Mouse (Mus musculus) forebrain, embryonic 15.5 days (tissue): ENCODE measurements around the gene Nmnat3. TPM values are rescaled to one million over a fixed set of nuclear protein-coding genes. Genes with fewer than 3 reads are reported as not detected.

Experiments used
- ATAC-seq: fragments of 200-750 bp; cut with Nextera tagmentation; replicated peaks from 2 replicates; pipeline ENCODE4 v1.8.0; 2017; ENCODE audit warnings: mild to moderate bottlenecking, moderate TSS enrichment, moderate library complexity
- H3K27ac ChIP-seq: fragments of 300-500 bp; sonication (generic); replicated peaks from 2 replicates; pipeline ENCODE4 v1.5.1; 2015; ENCODE audit warnings: mild to moderate bottlenecking, inconsistent platforms
- H3K27me3 ChIP-seq: fragments of 300-500 bp; sonication (generic); 2 replicates; pipeline ENCODE4 v1.6.1; 2015; ENCODE audit warnings: inconsistent platforms
- H3K36me3 ChIP-seq: fragments of 300-500 bp; sonication (generic); 2 replicates; pipeline ENCODE4 v1.6.1; 2015; ENCODE audit warnings: mild to moderate bottlenecking, inconsistent platforms
- H3K4me1 ChIP-seq: fragments of 300-500 bp; sonication (generic); 2 replicates; pipeline ENCODE4 v1.6.1; 2015; ENCODE audit warnings: inconsistent platforms
- H3K4me2 ChIP-seq: fragments of 300-500 bp; sonication (generic); replicated peaks from 2 replicates; pipeline ENCODE4 v1.6.1; 2015; ENCODE audit warnings: mild to moderate bottlenecking, inconsistent platforms
- H3K4me3 ChIP-seq: fragments of 300-500 bp; sonication (generic); 2 replicates; pipeline ENCODE4 v1.5.1; 2015; ENCODE audit warnings: mild to moderate bottlenecking, inconsistent platforms
- H3K9ac ChIP-seq: fragments of 300-500 bp; sonication (generic); replicated peaks from 2 replicates; pipeline ENCODE4 v1.6.1; 2015; ENCODE audit warnings: mild to moderate bottlenecking, inconsistent platforms
- H3K9me3 ChIP-seq: fragments of 300-500 bp; sonication (generic); 2 replicates; pipeline ENCODE4 v1.6.1; 2016; ENCODE audit warnings: inconsistent platforms
- WGBS: fragments of 180-500 bp; shearing (Covaris S2); methylation state at CpG from one replicate; pipeline ENCODE4 v1.1.7; 2015; ENCODE audit warnings: mixed read lengths; 5-methylcytosine and 5-hydroxymethylcytosine counted together
- polyA plus RNA-seq: library from polyadenylated mRNA; unstranded; fragments of >200 nt; fragmentation: Nextera tagmentation; extraction: Ambion mirVana; gene quantifications from 2 replicates; pipeline ENCODE4 v1.2.1, GENCODE M21; 2015

Gene Nmnat3
- polyA plus RNA-seq, 1 experiment from 2014 or later, result 2.5 TPM

DNA sequence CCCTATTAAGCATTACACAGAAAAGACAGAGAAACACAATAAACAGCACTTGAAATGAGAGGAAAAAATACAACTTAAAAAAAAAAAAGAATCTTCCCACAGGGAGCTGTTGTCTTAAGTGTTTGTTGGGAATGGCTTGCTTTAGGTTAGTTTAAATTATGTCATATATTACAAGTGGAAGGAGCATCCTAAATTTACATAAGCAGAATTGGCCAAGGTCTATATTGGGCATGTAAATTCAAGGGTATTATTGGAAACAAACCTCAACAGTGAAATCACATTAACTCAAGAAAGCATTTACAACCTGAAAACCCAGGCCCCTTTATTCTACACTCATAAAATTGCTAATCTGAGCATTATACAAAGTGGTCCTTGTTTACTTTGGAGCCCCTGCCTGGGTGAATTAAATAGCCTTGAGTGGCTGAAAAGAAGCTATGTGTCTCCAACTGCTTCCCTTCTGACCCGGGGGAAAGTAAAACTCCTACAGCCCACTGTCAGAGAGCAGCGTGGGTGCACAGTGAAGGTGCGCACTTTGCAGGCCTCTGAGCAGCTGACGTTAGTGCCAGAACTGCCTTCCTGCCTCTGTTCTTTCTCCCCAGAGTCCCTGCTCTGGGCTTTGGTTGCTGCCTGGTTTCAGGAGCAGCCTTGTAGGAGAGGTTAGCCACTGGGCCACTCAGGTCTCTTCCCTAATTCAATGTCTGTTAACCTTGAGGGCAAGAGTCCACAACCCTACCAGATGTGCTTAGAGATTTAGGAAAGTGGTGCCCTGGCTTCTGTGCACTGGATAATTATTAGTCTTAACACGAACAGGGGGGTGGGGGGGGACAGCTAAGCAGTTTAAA lies 88.3 kb downstream of the Nmnat3 start:
- Histone ChIP-seq H3K27ac (no peak overlapping the region), H3K4me1 (peaks cover 8% of the 10 kb centered on the region), H3K9ac (no peak overlapping the region), H3K36me3 (no peaks in the 10 kb centered on the region), H3K27me3 (no peaks in the 10 kb centered on the region), H3K4me3 (no peak overlapping the region), H3K4me2 (no peak overlapping the region), H3K9me3 (no peaks in the 10 kb centered on the region)
- WGBS, result 28% methylated on average over 5 of the region's 5 CpGs
- no peak for ATAC-seq

- no peak for ATAC-seq
- no peak overlapping the region for H3K4me2 ChIP-seq
- WGBS, result 69% methylated on average over 4 of the region's 4 CpGs
- no peaks in the 10 kb centered on the region for H3K27me3 ChIP-seq
- H3K4me1 ChIP-seq, result peaks cover 8% of the 10 kb centered on the region
- H3K27ac ChIP-seq, result no peak overlapping the region
- H3K36me3 ChIP-seq, result no peaks in the 10 kb centered on the region
- H3K4me3 ChIP-seq, result no peak overlapping the region
- no peak overlapping the region for H3K9ac ChIP-seq
- no peaks in the 10 kb centered on the region for H3K9me3 ChIP-seq
These were observed 92.5 kb downstream of the Nmnat3 start for GRCm38 (mm10) chr9:98379736-98380135.

- no peaks in the 10 kb centered on the region for H3K27me3 ChIP-seq
- H3K27ac ChIP-seq, result no peak overlapping the region
- no peak overlapping the region for H3K4me3 ChIP-seq
- H3K4me1 ChIP-seq, result peaks cover 2% of the 10 kb centered on the region; the same call in 1 of the 2 replicates
- 95% methylated on average over 9 of the region's 9 CpGs for WGBS
- H3K9me3 ChIP-seq, result no peaks in the 10 kb centered on the region
- no peaks in the 10 kb centered on the region for H3K36me3 ChIP-seq
- no peak overlapping the region for H3K9ac ChIP-seq
- no peak overlapping the region for H3K4me2 ChIP-seq
- ATAC-seq, result no peak
These were observed 93.4 kb downstream of the Nmnat3 start for GRCm38 (mm10) chr9:98380593-98380992.

- no peaks in the 10 kb centered on the region for H3K4me1 ChIP-seq
- no peak overlapping the region for H3K4me3 ChIP-seq
- ATAC-seq, result no peak
- no peaks in the 10 kb centered on the region for H3K36me3 ChIP-seq
- H3K9me3 ChIP-seq, result no peaks in the 10 kb centered on the region
- no peak overlapping the region for H3K4me2 ChIP-seq
- 74% methylated on average over 10 of the region's 10 CpGs for WGBS
- no peak overlapping the region for H3K9ac ChIP-seq
- no peaks in the 10 kb centered on the region for H3K27me3 ChIP-seq
- no peak overlapping the region for H3K27ac ChIP-seq
These were observed 100.8 kb downstream of the Nmnat3 start for GRCm38 (mm10) chr9:98387741-98388632.

DNA sequence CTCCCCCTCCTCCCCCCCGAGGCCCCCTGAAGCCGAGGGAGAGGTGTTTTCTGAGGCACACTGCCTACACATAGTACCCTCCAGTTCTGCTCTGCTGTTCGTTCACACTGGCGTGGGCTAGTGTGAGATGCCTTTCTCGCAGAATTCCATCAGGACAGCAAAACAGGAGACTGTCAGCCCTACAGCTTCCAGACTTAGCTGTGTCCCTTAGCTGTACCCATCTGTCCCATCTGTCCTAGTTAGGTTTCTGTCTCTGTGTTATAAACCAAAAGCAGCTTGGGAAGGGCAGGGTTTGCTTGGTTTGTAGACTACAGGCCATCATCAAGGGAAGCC lies 101.4 kb downstream of the Nmnat3 start:
- WGBS, result 76% methylated on average over 5 of the region's 5 CpGs
- H3K4me1 ChIP-seq, result no peaks in the 10 kb centered on the region

DNA sequence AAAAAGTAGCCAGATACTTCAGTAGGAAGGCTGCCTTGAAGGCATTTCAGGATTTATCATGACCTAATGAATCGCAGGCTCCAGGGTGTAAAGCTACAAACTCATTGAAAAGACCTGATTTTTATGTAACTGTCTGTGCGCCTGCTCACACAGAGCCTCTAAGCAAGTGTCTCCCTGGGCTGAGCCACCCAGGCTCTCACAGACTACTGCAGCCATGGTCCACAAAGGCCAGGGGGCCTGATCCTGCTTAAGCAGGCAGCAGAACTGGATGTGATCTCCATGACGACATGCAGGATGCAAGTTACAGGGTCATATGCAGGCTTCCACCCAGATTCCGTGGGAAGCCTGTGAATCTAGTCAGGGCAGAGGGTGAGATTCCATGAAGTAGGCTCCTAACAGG lies 106.3 kb downstream of the Nmnat3 start:
- Histone ChIP-seq H3K4me2 (no peak overlapping the region), H3K27me3 (no peaks in the 10 kb centered on the region), H3K36me3 (no peaks in the 10 kb centered on the region), H3K9ac (no peak overlapping the region), H3K4me1 (no peaks in the 10 kb centered on the region), H3K27ac (no peak overlapping the region), H3K4me3 (no peak overlapping the region), H3K9me3 (no peaks in the 10 kb centered on the region)
- ATAC-seq, result no peak
- WGBS, result 74% methylated on average over 4 of the region's 4 CpGs

More for the DNA sequence above, 101.4 kb downstream of the Nmnat3 start:
- Histone ChIP-seq H3K4me2 (no peak overlapping the region), H3K9me3 (no peaks in the 10 kb centered on the region), H3K9ac (no peak overlapping the region), H3K27ac (no peak overlapping the region), H3K4me3 (no peak overlapping the region), H3K27me3 (no peaks in the 10 kb centered on the region), H3K36me3 (no peaks in the 10 kb centered on the region)
- ATAC-seq, result no peak

DNA sequence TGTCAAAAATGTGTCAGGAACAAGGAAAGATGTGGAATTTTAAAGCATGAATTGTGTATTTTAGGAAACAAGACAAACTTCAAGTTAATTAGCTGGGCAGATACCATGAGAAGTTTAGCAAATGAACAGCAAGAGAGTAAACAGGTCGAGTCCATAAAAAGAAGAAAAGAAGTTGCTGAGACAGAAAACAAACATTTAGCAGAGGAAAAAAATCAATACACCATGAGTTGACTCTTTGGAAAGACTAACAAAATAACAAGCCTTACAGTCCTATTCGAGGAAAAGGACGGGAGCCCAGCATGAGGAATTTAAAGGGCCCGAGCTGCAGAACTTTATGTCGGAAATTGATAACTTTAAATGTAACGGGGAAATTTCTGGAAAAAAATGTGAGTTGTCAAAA lies 110.0 kb downstream of the Nmnat3 start:
- Histone ChIP-seq H3K9ac (no peak overlapping the region), H3K4me1 (peaks cover 3% of the 10 kb centered on the region), H3K36me3 (no peaks in the 10 kb centered on the region), H3K9me3 (no peaks in the 10 kb centered on the region), H3K4me2 (no peak overlapping the region), H3K27ac (no peak overlapping the region), H3K4me3 (no peak overlapping the region), H3K27me3 (no peaks in the 10 kb centered on the region)
- 84% methylated on average over 6 of the region's 6 CpGs for WGBS
- ATAC-seq, result no peak

DNA sequence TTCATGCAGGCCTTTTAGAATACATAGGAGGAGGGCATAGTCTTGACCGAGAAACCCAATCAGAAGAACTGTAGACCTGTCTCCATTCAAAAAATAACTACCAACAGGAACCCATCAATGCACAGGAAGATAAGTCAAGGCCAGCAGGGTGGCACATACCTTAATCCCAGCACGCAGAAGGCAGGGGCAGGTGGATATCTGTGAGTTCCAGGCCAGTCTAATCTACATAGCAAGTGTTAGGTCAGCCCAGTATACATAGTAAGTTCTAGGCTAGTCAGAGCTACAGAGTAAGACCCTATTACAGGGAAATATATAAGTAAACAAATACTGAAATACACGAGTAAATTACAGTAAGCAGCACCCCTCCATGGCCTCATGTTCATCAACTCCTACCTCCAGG lies 110.6 kb downstream of the Nmnat3 start:
- H3K36me3 ChIP-seq, result no peaks in the 10 kb centered on the region
- WGBS, result 77% methylated on average over 3 of the region's 3 CpGs

GRCm38 (mm10) chr9:98400185-98400894 lies 113.1 kb downstream of the Nmnat3 start:
- Histone ChIP-seq H3K9me3 (no peaks in the 10 kb centered on the region), H3K36me3 (no peaks in the 10 kb centered on the region), H3K27ac (no peak overlapping the region), H3K27me3 (no peaks in the 10 kb centered on the region), H3K4me3 (no peak overlapping the region), H3K9ac (no peak overlapping the region), H3K4me2 (no peak overlapping the region), H3K4me1 (peaks cover 3% of the 10 kb centered on the region)
- 56% methylated on average over 13 of the region's 13 CpGs for WGBS
- ATAC-seq, result no peak

More for the DNA sequence above, 110.6 kb downstream of the Nmnat3 start:
- H3K9me3 ChIP-seq, result no peaks in the 10 kb centered on the region
- no peak overlapping the region for H3K4me3 ChIP-seq
- no peaks in the 10 kb centered on the region for H3K27me3 ChIP-seq
- peaks cover 3% of the 10 kb centered on the region for H3K4me1 ChIP-seq
- no peak overlapping the region for H3K27ac ChIP-seq
- ATAC-seq, result no peak
- H3K9ac ChIP-seq, result no peak overlapping the region
- no peak overlapping the region for H3K4me2 ChIP-seq

DNA sequence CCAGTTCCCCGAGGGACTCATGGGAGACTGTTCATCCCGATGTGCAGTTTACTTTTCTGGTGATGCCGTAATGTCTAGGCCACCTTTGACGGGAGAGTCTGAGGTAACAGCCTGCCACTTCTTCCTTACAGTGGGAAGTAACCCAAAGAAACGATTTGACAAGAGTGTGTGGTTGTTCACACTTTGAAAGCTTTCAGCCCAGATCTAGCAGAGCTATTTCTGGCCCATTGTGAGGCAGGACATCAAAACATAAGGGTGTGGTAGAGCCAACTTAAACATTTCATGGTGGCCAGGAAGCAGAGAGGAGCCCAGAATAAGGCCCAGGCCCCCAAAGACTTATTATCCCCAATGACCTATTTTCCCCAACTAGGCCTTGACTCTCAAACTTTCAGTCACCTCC lies 114.4 kb downstream of the Nmnat3 start:
- Histone ChIP-seq H3K9ac (no peak overlapping the region), H3K4me3 (no peak overlapping the region), H3K27ac (no peak overlapping the region), H3K4me2 (no peak overlapping the region), H3K4me1 (peaks cover 3% of the 10 kb centered on the region), H3K27me3 (no peaks in the 10 kb centered on the region), H3K36me3 (no peaks in the 10 kb centered on the region), H3K9me3 (no peaks in the 10 kb centered on the region)
- ATAC-seq, result no peak
- WGBS, result 92% methylated on average over 5 of the region's 5 CpGs

DNA sequence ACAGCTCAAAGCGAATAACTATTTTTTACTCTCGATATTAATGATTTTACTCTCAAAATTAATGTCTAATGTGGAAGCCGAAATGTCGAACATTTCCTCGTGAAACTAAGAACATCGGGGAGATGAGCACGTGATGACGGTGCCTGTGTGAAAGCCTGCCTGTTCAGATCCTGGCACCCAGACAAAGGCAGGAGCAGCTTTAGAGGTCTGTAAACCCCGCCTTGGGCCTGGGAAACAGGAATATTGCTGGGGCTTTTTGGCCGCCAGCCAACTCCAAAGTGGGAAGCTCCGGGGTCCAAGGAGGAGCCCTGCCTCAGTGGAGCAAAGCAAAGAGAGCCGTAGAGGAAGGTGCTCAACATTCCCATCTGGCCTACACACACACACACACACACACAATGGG lies 120.5 kb downstream of the Nmnat3 start:
- H3K4me1 ChIP-seq, result peaks cover 6% of the 10 kb centered on the region; the same call in 1 of the 2 replicates
- 36% methylated on average over 12 of the region's 12 CpGs for WGBS

GRCm38 (mm10) chr9:98409137-98409536 lies 121.9 kb downstream of the Nmnat3 start:
- Histone ChIP-seq H3K36me3 (no peaks in the 10 kb centered on the region), H3K9ac (no peak overlapping the region), H3K27ac (no peak overlapping the region), H3K27me3 (no peaks in the 10 kb centered on the region), H3K4me1 (peaks cover 6% of the 10 kb centered on the region; the same call in 1 of the 2 replicates), H3K9me3 (no peaks in the 10 kb centered on the region), H3K4me3 (no peak overlapping the region), H3K4me2 (no peak overlapping the region)
- ATAC-seq, result peak; percentile 32; the same call in 1 of the 2 replicates
- 27% methylated on average over 3 of the region's 3 CpGs for WGBS

More for the DNA sequence above, 120.5 kb downstream of the Nmnat3 start:
- Histone ChIP-seq H3K9ac (no peak overlapping the region), H3K4me2 (no peak overlapping the region), H3K36me3 (no peaks in the 10 kb centered on the region), H3K27ac (no peak overlapping the region), H3K4me3 (no peak overlapping the region), H3K27me3 (no peaks in the 10 kb centered on the region), H3K9me3 (no peaks in the 10 kb centered on the region)
- no peak for ATAC-seq
